Mouse (Mus musculus) MEL (cell line): Measurements from ENCODE around the gene Slc44a2.

Experiments used
- MAFK ChIP-seq: IDR thresholded peaks from 2 replicates; pipeline ENCODE4 v1.6.1; 2011; ENCODE audit warnings: low read depth, mild to moderate bottlenecking, low read length, improper control_type of control experiment, borderline replicate concordance
- MAX ChIP-seq: IDR thresholded peaks from 2 replicates; pipeline ENCODE4 v1.6.1; 2011; ENCODE audit warnings: low read length, improper control_type of control experiment
- MYB ChIP-seq: IDR thresholded peaks from 2 replicates; pipeline ENCODE4 v1.6.1; 2011; ENCODE audit warnings: mild to moderate bottlenecking, low read depth, low read length, improper control_type of control experiment
- NELFE ChIP-seq: IDR thresholded peaks from 2 replicates; pipeline ENCODE4 v1.6.1; 2011; ENCODE audit warnings: low read depth, low read length, improper control_type of control experiment
- POLR2A ChIP-seq, 2 experiments: IDR thresholded peaks; 2 replicates each; pipeline ENCODE4 v1.6.1; 2011 to 2012; ENCODE audit warnings: low read length in 2 of 2, mild to moderate bottlenecking in 2 of 2, control low read depth in 1 of 2, improper control_type of control experiment in 1 of 2, low read depth in 1 of 2, moderate library complexity in 1 of 2; ENCODE audit not compliant: control insufficient read depth in 1 of 2, insufficient read depth in 1 of 2, poor library complexity in 1 of 2
- TBP ChIP-seq: IDR thresholded peaks from 2 replicates; pipeline ENCODE4 v1.8.0; 2011; ENCODE audit warnings: low read depth, low read length, improper control_type of control experiment
- TCF12 ChIP-seq: IDR thresholded peaks from 2 replicates; pipeline ENCODE4 v1.6.1; 2014; ENCODE audit warnings: low read depth, mild to moderate bottlenecking, inconsistent platforms, low read length, improper control_type of control experiment, moderate library complexity

- no peak for TF ChIP-seq MYB
- peak; percentile 89 for TF ChIP-seq TBP
- no peak for TF ChIP-seq MAFK
- TF ChIP-seq NELFE = no peak
- TF ChIP-seq POLR2A (IDR thresholded peaks at IDR 0.05; ENCODE audit: control insufficient read depth in 1 of 2, insufficient read depth in 1 of 2, low read depth in 1 of 2, low read length in 2 of 2, poor library complexity in 1 of 2) = peak in 1 of 2 experiments; percentile 100; a peak in 2 of 4 replicates
- no peak for TF ChIP-seq TCF12
- no peak for TF ChIP-seq MAX
Measured at GRCm38 (mm10) chr9:21287571-21288402, 32.7 kb upstream of the Slc44a2 start, which contains the start of gene Kri1.
